Mouse (Mus musculus) splenic B cell, adult 2 months (primary cell): ENCODE measurements at regions not wholly inside any gene's neighbourhood (a gene's known extent, or its start where the extent isn't known, plus 50 kb on each side); places are given as distances from the start of the nearest gene placed in this dataset.

ENCODE experiments used
- DNase-seq: peaks from one replicate; pipeline ENCODE4 v3.0.0-alpha.2; 2011; ENCODE audit warnings: low read depth, low spot score
- H3K27me3 ChIP-seq: 2 replicates; pipeline ENCODE4 v1.6.1; 2012; ENCODE audit warnings: mild to moderate bottlenecking, low read length, moderate library complexity, mixed read lengths; ENCODE audit not compliant: control insufficient read depth, poor library complexity, insufficient read depth, severe bottlenecking
- H3K36me3 ChIP-seq: 2 replicates; pipeline ENCODE4 v1.6.1; 2012; ENCODE audit warnings: mild to moderate bottlenecking, low read length, moderate library complexity, mixed read lengths; ENCODE audit not compliant: control insufficient read depth, poor library complexity, insufficient read depth, severe bottlenecking

DNA sequence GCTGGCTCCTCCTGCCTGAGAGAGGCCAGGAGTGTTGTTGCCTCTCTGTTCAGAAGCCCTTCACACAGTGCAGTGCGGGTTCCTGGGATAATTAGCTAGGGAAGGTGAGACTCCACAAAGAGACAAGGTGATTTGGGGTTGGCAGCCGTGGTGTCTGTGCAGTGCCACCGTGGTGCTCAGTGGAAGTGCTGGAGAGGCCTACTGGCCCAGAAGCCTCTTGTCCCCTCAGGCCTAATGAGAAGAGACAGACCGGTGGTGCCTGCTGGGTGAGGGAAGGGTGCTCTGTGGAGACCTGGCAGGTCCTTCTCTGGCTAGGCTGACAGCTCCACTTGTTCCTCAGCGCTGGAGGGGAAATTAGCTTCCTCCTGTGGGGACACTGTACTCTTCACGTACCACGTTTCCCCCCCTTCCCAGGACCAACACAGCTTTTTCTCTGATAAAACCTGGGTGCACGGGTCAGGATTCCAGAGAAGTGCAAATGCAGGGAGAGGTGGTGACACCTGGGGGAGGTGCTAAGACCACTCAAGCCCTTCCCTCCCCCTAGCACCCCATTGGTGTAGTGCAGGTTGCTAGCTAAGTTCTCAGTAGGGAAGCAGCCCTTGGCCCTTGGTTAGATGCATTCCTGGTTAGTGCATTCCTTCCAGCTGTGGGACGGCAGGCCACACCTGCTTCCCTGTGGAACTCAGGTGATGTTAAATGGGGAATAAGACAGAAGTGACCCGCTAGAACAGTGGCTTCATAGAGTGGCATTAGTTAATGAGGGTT lies 129.2 kb upstream of the Gjb5 start:
- H3K36me3 ChIP-seq, result no peaks in the 10 kb centered on the region
- H3K27me3 ChIP-seq, result no peaks in the 10 kb centered on the region
- DNase-seq, result no peak

DNA sequence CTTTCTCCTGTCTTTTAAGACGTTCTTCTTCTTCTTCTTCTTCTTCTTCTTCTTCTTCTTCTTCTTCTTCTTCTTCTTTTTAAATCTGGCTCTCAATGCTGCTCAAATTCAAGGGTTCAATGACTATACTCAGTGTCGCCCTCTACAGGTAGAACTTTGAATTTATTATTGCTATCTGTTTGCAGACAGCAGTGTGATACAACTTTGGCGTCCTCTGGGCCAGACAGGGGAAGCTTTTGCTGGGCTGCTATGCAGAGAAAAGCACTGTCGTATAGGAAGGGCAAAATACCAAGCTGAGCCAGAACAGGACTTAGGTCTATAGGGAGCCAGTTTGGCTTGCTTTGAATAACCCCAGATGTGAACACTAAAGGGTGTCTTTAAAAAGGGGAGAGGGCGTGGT lies 127.3 kb upstream of the Gjb5 start:
- H3K36me3 ChIP-seq, result no peaks in the 10 kb centered on the region
- no peaks in the 10 kb centered on the region for H3K27me3 ChIP-seq
- DNase-seq, result no peak

DNA sequence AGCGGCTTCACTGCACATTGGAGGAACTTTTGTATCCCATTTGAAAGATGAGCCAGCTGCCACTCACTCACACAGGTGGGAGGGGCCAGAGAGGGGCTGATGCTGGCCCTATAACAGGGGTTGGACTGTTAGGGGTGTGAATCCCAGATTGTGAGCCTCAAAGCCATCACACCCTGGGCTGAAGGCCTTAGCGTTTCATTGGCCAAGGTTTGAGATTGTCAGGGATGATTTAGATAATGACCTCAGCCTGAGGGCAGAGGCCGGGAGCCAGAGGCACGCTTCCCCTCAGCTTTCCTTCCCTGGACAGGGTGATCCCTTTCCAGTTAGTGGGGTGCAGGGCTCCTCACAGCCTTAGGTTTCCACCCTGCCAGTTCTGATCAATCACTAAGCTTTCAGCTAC lies 124.5 kb upstream of the Gjb5 start:
- no peak for DNase-seq
- Histone ChIP-seq H3K36me3 (no peaks in the 10 kb centered on the region), H3K27me3 (no peaks in the 10 kb centered on the region)

DNA sequence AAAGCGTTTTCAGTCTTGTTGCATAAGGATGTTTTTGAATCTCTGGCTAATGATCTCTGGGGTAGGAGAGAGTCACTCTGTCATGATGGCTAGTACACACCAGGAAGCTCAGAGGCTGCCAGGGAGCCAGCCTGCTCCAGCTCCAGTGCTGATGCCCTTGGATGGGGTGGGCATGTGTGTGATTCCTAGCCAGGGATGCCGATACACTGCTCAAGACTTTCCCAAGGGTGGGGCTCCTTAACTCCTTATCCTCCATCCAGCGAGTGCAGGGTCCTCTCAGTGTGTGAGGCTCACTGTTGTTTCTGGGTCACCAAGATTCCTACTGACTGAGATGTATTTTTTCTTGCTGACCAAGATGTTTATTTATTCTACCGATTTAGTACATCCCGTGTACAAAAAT lies 122.4 kb upstream of the Gjb5 start:
- H3K27me3 ChIP-seq, result no peaks in the 10 kb centered on the region

DNA sequence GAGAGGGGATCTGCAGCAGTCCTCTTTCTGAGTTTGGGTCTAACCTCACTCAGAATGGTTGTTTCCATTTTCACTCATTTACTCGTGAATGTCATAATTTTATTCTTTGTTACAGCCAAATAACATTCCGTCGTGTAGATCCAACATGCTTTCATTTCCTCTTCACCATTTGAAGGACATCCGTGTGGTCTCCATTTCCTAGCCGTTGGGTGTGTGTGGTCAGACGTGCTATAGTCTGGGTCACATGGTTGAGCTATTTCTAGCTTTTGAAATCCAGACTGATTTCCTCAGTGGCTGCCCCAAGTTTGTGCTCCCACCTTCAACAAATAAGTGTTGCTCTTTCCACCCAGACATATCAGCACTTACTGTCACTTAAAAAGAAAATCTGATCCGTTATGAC lies 111.9 kb upstream of the Gjb5 start:
- no peak for DNase-seq
- H3K27me3 ChIP-seq, result no peaks in the 10 kb centered on the region
- H3K36me3 ChIP-seq, result no peaks in the 10 kb centered on the region

More for the DNA sequence above, 122.4 kb upstream of the Gjb5 start:
- no peaks in the 10 kb centered on the region for H3K36me3 ChIP-seq
- no peak for DNase-seq

DNA sequence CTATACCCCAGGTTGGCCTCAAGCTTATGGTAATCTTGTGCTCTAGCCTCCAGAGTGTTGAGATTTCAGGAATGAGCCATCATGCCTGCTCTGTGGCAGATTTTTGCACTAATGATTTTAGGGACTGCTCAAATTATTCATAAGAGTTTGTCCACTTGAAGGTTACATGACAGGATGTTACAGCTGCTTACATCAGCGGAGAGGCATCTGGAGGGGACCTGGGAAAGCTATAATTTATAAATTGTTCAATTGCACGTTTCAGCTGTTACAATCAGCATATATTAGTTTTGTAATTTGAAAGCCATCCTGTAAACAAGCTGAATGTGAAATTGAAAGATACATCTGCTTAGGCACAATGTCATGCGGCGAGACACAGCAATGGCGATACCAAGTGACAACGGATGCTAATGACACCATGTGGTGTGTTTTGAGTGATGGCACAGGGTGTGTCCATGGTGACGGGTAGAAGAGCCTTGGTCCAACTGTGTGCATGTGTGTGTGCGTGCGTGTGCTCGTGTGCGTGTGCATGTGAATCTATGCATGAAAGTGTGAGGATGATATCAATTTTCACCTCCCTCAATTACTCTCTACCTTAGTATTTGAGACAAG lies 96.6 kb upstream of the Gjb5 start:
- DNase-seq, result no peak

DNA sequence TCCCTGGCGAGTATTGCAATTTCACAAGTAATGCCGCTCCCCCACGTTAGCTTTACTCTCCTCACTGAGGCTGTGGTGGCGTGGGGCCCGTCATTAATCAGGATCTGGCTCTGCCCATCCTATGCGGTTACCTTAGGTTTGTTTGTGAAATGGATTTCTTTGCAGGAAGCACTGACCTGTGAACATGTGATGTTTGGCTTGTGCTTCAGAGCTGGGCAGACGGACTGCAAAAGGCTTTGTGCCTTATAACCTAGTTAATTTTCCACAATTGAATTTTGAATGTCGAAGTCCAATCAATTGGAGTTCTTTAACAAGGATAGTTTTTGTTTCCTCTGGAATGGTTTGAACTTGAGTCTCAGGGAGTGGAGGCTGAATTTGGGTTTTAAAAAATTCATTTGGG lies 94.1 kb upstream of the Gjb5 start:
- DNase-seq, result no peak
- Histone ChIP-seq H3K27me3 (no peaks in the 10 kb centered on the region), H3K36me3 (no peaks in the 10 kb centered on the region)

More for the DNA sequence above, 96.6 kb upstream of the Gjb5 start:
- Histone ChIP-seq H3K36me3 (no peaks in the 10 kb centered on the region), H3K27me3 (no peaks in the 10 kb centered on the region)

DNA sequence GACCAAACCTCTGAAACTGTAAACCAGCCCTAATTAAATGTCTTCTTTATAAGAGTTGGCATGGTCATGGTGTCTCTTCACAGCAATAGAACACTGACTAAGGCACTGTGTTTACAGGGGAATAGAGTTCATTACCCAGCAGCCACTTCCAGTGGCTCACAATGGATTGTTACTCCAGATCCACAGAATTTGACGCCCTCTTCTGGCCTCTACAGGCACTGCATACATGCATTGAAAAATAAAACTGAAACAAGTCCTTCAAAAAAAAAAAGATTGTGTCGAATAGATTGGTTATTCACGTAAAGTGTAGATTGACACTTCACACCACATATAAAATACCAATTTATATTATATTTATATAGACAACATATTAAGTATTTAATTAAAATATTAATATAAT lies 87.3 kb upstream of the Gjb5 start:
- no peaks in the 10 kb centered on the region for H3K36me3 ChIP-seq
- no peaks in the 10 kb centered on the region for H3K27me3 ChIP-seq
- no peak for DNase-seq

DNA sequence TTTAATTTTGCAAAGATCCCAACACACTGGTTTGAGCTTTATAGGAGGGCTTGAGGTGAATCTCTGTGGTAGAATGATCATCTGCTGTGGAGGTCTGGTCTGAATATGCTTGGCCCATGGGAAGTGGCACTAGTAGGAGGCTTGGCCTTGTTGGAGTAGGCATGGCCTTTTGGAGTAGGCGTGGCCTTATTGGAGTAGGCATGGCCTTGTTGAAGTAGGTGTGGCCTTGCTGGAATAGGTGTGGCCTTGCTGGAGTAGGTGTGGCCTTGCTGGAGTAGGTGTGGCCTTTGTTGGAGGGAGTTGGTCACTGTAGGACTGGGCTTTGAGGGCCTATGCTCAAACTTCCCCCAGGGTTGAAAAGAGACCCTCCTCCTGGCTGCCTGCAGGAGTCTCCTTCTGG lies 86.1 kb upstream of the Gjb5 start:
- no peaks in the 10 kb centered on the region for H3K36me3 ChIP-seq
- H3K27me3 ChIP-seq, result no peaks in the 10 kb centered on the region

DNA sequence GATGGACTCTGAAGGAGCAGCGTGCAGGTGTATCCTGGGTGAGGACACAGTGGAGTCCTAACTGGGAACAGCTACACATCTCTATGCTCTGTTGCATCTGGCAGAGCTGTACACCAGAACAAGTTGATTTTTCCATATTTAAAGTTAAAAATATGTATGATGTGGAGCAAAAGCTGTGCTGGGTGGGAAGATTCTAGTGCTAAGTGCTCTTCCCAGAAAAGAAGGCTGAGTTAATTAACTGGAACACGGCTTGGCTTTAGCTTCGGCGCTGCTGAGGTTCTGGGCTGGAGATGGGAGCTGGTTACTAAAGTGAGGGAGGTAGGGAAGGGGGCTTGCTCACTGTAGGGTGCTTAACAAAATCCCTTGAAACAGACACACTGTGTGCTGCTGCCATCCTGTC lies 84.0 kb upstream of the Gjb5 start:
- no peak for DNase-seq
- H3K27me3 ChIP-seq, result no peaks in the 10 kb centered on the region
- H3K36me3 ChIP-seq, result no peaks in the 10 kb centered on the region

More for the DNA sequence above, 86.1 kb upstream of the Gjb5 start:
- DNase-seq, result no peak

DNA sequence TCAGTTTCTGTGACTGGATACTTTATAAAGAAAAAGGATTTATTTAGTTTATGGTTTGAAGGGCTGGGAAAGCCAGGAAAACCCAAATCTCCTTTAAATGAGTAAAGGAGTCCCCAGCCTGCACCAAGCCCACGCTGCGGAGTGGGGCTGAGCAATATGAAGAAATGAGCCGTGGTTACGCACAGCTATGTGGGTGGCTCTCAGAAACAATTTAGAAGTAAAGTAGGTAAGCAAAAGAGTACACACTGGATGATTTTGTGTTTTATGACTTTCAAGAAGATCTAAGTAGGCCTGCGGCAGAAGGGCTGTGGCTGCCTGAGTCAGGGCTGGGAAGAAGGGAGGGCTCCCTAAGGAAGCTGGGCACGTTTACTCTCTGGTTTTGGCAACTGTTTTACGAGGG lies 82.6 kb upstream of the Gjb5 start:
- H3K27me3 ChIP-seq, result no peaks in the 10 kb centered on the region
- H3K36me3 ChIP-seq, result no peaks in the 10 kb centered on the region
- no peak for DNase-seq

DNA sequence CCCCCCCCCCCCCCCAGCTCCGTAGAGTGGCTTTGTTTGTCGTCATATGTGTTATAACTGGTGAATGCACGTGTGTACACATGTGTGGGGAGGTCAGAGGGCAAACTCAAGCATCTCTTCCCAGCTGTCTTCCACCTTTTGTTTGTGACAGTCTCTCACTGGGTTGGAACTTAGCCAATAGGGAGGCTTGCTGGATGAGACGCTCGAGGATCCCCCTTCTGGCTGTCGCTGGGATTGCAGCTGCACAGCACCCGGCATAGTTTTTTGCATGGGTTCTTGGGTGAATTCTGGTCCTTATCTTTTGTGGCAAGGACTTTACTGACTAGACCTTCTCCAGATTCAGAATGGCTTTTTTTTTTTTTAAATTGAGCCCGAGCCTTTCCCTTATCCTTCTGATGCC lies 77.1 kb upstream of the Gjb5 start:
- H3K36me3 ChIP-seq, result no peaks in the 10 kb centered on the region
- DNase-seq, result peak; percentile 12
- no peaks in the 10 kb centered on the region for H3K27me3 ChIP-seq

DNA sequence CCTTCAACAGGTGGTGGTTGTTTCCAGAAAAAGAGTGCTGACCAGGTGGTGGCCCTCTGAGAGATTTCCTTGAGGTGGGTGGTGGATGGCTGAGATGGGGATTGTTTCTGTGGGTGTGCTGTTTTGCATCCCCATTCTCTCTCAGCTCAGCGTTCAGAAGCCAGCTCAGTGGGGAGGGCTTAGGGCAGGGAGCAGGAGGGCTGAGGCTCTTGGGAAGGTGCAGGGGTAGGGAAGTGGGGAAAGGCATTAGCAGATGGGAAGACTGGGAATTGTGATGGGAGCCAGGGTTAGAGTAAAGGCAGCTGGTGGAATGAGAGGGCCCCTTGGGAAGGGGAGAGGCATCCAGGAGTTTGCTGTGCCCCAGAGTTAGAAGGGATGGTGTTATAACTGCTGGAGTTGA lies 72.3 kb upstream of the Gjb5 start:
- Histone ChIP-seq H3K36me3 (no peaks in the 10 kb centered on the region), H3K27me3 (no peaks in the 10 kb centered on the region)
- DNase-seq, result no peak

DNA sequence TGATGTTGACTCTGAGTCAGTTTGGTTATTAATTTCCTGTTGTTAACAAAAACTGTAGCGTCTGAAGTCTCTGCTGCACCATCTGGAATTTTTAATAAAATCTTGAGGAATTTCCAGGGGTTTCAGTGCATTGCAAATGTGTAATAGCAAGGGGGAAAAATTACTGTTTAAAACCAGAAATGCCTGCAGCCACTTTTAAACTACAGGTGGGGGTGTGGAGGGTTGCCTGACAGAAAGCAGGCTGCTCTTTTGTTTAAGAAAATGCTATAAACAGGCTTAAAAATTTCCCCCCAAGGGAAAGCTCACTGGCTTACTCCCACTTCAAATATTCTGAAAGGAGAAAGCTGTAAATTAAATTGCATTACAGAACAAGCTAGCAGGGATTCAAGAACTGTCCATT lies 71.8 kb upstream of the Gjb5 start:
- Histone ChIP-seq H3K36me3 (no peaks in the 10 kb centered on the region), H3K27me3 (no peaks in the 10 kb centered on the region)
- DNase-seq, result no peak

DNA sequence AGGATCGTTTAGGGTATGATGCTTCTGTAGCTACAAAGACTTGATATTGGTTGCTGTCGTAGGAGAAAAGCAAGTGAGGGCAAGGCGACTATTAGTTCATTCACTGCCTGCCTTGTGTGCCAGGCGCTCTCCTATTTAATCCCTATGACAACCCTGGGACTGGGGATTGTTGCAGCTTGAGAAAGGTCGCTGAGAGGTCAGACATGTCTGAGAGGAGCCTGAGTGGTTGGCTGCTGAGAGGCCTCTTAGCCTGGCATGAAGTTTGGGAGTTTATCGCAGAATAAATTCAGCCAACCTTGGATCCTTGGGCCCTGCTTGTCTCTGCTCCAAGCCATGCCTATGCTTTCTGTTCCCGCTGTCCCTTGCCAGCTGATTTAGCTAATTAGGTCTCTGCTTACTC lies 65.9 kb upstream of the Gjb5 start:
- H3K27me3 ChIP-seq, result no peaks in the 10 kb centered on the region
- DNase-seq, result no peak
- no peaks in the 10 kb centered on the region for H3K36me3 ChIP-seq
